Mouse (Mus musculus): ENCODE measurements at regions not wholly inside any gene's neighbourhood (a gene's known extent, or its start where the extent isn't known, plus 50 kb on each side); places are given as distances from the start of the nearest gene placed in this dataset.
A peak's percentile ranks its signal among the peaks of the same experiment; 100 is the strongest.
"Not testable (repeated sequence)": the region's sequence is repeated elsewhere in the genome, so short reads cannot be mapped to it uniquely, and the experiment has no call there.

DNA sequence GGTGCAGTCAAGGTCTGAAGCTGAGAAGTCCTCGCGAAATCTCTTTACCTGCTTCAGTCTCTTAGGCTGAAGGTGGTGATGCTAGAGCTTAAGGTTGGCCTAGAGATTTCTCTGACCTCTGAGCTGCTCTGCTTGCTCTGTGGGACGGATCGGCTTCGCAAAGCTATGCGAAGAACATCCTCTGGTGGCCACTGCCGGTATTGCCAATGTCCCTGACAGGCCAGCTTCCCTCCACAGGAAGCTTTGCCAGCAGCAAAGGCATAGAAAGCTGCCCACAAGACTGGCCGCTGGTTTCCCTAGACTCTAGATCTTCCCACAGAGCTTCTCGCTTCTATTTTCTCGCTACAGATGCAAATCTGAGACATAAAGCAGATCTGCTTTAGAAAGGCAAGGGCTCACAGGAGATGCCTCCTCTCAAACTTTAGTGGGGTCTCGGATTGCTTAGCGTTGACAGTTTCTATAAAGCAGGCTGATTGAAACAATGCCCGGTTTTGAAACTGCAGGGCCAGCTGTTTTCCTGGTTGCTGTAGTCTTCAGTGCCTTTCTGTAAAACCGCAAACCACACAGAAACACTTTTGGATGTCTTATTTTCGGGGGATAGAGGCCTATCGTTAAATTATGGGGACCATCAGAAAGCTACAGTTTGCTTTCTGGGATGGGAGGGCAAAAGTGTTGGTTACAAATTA is 153.7 kb downstream of the Car8 start:
- DNase-seq (ENCODE audit: low read depth in 2 of 2, low spot score in 2 of 2), result peak; percentile 26 to 51

DNA sequence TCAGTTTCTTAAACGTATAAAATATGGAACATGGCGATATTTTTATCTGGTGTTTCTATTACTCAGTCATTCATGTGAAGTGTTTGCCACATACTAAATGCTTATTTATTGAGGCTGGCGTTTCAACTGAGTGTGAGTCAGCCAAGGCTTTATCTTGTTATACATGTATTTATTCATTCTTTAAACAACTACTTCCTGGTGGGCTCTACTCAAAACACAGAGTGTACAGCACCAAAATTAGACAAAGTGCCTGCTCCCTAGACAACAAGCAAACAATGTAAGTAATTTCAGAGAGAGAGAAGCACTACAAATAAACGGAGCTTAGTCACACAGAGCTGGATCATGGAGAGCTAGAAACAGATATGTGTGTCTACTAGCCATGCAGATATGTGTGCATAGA is 159.5 kb downstream of the Car8 start:
- no peak for DNase-seq (ENCODE audit: low read depth in 2 of 2, low spot score in 2 of 2)

DNA sequence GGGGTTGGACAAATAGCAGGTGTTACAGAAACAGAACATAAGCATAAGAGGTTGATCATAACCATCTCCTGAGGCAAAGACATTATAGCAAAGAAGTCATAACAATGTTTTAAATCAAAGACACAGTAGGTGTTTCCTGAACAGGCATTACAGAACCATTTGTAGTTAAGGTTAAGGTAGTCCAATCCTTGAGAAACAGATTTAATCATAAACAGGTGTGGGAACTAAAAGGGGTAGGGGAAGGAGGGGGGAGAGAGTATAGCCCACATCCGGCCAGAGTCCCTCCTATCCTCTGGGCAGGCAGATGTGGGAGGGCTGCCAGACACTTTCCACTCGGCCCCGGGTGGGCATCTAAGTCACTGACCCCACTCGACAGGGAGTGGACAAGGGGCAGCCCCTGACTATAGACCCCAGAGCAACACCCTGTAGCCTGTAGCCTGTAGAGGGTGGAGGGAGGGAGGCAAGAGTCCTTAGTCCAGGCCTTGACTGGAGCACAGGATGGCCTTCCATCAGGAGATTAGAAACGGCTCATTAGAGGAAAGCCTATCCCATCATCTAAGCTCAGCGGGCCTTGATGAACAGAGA is 165.8 kb downstream of the Car8 start:
- no peak for DNase-seq (ENCODE audit: low read depth in 2 of 2, low spot score in 2 of 2)

DNA sequence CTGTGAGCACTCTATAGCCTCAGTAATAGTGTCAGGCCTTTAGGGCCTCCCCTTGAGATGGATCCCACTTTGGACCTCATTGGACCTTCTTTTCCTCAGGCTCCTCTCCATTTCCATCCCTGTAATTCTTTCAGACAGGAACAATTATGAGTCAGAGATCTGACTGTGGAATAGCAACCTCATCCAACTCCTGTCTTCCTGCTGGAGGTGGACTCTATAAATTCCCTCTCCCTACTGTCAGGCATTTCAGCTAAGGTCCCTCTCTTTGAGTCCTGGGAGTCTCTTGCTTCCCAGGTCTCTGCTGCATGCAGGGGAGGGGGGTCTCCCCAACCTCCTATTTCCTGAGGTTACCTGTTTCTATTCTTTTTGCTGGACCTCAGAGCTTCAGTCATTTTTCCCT is 168.1 kb downstream of the Car8 start:
- DNase-seq (ENCODE audit: low read depth in 2 of 2, low spot score in 2 of 2), result not testable (repeated sequence)

DNA sequence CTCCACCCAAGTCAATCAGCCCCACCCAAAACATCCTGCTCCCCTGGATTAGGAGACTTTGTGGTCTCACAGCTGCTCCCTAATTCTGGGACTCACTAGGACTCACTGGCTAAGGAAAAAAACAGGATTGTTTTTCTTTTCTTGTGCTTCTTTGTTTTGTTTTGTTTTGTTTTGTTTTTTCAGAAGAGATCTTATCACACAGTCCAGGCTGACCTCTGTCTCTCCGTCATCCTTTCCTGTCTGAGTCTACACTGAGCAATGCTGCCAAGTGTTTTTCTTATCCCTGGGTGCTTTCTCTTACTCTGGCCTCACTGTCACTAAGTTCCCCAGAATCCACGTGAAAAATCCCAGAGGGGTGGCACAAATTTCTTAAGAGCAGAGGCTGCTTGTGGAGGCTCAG is 170.8 kb downstream of the Car8 start:
- no peak for DNase-seq (ENCODE audit: low read depth in 2 of 2, low spot score in 2 of 2)

DNA sequence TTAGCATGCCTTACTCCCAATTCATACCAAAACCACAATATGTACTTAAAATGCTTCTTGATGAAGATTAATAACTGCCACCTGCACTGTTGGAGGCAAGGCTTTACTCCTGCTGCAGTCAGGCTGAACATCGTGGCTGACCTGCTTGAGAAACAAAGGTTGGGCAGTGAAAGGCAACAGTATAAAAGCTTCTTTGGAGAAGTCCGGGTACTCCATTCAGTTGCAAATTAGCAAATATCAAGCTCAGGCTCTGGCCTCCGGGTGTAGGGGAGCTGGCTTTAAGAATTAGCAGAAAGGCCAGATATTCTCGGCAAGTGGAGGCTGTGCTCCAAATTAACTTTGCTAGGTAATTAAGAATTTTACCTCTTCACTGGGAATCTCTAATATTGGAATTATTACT is 197.1 kb downstream of the Car8 start:
- no peak for DNase-seq (ENCODE audit: low read depth in 2 of 2, low spot score in 2 of 2)

DNA sequence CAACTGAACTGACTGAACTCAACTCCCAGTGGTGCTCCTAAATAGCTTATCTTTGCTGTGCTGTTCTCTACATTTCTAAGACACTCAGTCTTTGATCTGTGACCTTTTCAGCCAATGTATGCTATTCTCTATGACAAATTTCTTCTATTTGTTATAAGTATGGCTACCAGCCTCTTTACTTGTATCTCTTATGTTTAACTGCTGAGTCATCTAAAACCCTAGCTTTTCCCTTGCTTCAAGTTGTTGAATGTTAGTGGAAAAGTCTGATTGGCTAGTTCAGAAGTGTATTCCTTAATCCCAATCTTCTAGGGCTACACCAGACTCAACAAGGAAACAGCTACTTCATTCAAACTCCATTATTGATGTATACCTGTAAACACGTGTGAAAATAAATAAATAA is 201.0 kb downstream of the Car8 start:
- no peak for DNase-seq (ENCODE audit: low read depth in 2 of 2, low spot score in 2 of 2)

DNA sequence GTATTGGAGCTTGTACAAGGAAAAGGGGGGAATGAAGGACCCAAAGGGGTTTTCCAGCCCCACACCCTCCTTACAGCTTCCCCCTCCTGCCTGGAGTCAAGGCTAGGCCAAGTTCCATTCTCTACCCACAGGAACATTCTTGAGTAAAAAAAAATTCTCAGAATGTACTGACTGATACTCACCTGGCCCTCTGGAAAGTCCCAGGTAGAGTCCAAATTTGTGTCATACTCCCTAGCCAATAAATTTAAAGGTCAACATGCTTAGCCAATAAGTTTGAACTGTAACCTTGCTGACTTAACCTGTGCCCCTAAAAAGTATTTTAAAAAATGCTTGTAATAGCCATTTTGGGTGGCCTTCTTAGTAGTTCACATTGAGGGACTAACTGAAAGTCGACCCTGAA is 205.4 kb downstream of the Car8 start:
- DNase-seq (ENCODE audit: low read depth in 2 of 2, low spot score in 2 of 2), result not testable (repeated sequence)

DNA sequence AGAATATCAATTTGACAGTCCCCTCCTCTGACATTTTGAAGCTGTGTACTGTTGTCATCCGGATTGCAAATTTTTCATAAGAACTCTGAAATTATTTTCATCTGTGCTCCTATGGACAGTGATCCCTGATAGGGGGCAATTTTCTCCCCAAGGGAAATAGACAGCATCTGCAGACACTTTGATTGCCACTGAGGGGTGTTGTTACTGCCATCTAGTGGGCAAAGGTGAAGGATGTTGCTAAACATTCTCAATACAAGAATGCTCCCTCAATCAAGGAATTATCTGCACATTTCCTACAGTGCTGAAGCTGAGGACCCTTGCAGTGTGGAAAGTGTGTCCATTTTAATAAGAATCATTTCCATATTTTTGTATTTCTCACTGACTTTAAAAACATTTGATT is 233.7 kb downstream of the Car8 start:
- peak; percentile 2 to 36 for DNase-seq (ENCODE audit: low read depth in 2 of 2, low spot score in 2 of 2)

DNA sequence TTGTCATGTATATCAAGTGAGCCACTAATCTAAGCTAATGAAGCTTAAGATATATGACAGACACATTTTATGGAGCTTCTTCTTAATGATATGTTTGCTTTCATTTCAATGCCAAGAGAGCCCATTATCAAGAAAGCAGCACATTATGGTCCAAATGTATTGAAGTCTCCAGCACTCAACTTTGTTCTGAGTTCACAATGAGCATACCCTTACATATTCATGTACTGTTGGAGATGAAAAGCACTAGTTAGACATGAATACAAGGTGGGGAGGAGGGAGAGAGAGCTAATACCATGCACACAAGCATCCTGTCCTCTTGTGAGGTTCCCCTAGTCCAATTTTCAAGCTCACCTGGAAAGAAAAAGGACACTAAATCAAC is 241.3 kb downstream of the Car8 start:
- DNase-seq (ENCODE audit: low read depth in 2 of 2, low spot score in 2 of 2), result no peak

DNA sequence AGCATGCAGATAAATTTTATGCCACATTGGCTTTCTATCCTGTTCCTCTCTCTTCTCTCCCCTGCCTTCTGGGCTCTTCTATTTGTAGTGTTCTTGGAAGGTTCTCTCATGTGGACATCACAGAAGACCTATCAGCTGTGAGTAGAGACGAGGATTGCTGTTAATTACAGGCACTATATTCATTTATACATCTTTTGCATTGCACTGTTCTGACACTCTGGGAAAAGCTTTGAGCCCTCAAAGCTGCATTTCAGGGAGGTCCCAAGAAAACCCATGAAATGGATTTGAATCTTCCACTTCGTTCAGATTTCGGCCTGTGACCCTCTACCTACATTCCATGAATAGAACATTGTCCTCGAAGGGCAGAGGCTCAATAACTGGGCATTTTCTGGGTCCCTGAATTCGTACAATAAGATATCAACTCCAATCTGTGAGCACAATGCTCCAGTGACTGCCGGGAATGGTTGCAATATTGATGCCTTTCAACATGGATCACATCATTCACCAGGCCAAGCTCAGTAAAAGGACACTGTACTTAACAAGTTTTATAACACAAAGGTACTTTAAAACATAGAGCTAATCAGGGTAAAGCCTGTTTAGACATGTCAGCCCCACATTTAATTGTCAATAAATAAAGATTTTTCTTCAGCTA is 241.8 kb downstream of the Car8 start:
- DNase-seq (ENCODE audit: low read depth in 2 of 2, low spot score in 2 of 2), result no peak

DNA sequence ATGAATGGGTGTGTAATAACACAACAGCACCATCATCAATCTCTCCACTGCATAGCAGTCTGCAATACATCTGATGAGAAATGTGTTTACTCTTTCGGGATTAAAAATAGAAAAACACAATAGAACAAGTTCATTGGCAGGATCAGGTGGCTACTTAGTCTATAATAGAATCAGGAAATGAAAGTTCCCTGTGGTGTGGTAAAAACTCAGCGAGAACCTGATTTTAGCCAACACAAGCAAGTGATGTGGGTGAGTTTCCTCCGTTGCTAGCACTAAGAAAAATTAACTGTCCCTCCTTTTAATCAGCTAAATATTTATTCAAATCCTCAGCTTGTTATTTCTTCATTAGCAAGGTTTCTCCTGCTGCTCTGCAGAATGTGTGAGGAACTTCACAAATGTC is 245.9 kb downstream of the Car8 start:
- DNase-seq (ENCODE audit: low read depth in 2 of 2, low spot score in 2 of 2), result no peak

DNA sequence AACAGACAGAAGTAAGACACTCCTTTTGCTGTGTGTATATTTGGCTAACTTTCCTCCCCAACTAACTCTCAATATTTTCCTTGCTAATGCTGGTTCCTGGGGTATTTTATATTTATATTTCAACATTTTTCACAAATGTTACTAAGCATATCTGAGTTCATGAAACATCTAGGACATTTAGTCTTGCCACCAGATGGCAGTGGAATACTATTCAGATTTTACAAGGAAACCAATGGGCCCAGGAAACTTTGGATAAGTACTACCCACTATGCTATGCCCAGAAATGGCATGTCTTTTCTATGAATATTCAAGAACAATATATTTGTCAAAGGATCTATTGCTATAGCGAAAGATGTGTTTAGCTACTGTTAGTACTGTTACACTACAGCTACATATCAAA is 251.1 kb downstream of the Car8 start:
- no peak for DNase-seq (ENCODE audit: low read depth in 2 of 2, low spot score in 2 of 2)

DNA sequence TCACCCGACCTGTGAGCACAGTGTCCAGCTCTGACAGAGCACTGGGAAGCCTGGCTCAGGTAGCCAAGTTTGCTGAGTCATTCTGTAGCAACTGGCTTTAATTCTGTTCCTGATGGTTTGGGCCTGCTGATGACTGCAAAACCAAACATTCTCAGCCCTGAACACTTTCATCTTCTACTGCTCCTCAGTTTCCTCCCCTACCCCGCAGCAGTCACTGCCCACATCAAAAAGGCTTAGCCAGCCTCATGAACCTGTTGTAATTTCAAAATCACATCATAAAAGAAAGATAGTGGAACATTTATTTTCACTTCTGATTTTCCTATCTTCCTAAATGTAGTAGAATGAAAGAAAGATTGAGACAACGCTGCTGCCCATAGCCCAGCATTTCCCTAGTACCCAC is 251.5 kb downstream of the Car8 start:
- no peak for DNase-seq (ENCODE audit: low read depth in 2 of 2, low spot score in 2 of 2)

DNA sequence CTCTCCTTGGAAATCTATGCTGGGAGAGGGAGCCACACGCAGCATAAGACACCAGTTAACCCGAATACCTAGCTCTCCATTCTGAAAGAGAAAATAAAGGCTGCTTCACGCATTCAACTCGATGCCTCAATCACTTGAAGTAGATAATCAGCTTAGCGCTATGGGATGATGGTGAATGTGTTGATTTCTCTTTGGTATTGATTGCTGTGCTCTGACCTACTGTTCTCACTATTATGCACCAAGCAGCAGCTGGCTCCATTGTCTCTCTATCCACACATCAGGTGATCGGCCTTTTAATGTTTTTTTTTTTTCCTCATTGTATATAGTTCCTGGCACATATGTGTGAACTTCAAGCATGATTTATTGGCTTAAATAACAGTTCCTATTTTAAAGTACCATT is 254.0 kb downstream of the Car8 start:
- DNase-seq (ENCODE audit: low read depth in 2 of 2, low spot score in 2 of 2), result no peak

DNA sequence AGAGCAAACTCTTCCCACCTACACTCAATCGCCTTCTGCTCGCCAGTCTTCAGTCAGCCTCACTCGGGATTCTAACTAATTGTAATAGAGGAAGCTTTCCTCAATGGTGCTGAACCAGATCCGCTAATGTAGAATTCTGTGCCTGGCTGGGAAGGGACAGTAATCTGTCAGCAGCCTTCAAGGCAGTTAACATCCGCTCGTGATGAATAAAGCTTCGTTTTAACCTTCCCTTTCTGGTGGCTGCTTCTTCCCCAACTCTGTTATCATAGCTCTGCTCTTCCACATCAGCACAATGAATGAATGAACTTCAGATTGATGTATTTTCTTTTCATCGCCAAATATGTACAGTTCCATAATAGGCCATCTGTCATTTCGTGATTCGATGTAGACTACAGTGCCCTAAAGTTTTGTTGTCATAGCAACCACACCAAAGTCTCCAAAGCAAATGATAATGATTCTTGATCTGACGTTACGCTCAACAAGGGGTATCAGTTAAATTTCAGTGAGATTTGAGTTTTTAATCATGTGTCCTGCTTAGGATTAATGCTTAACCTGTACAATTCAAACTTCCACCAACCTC is 259.0 kb downstream of the Car8 start:
- DNase-seq (ENCODE audit: low read depth in 2 of 2, low spot score in 2 of 2), result no peak

DNA sequence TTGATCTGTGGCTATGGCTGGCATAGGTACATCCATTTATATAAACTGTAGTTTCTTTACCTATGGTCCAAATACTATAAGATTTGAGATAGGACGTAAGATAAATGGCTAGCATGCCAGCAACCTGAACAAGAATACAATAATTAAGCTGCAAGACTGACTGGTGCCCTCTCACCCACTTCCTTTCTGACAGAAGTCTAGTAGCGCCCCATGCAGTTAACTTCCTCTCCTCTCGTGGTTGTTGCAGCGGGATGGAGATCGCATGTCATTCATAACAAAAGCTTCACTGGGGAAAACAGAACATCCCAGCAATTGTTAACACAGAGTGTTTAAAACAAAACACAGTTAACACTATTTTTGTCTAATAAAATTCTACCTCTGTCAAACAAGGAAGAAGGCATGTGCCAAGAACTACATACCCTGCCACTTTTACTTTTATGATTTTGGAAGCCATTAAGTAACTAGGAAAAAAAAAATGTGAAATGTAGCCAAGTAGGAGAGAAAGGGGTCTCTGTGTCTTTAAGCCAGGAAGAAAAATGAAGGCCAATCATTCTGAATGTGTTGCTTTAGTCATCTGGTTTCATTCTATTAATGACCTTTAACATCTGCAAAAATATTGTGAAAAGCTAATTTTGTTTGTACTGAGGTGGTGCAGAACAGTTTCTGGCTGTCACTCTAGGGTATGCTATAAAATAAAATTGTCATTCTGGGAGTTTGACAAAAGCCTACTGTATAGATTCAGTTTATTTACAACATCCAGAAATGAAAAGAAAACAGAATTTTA is 261.0 kb downstream of the Car8 start:
- no peak for DNase-seq (ENCODE audit: low read depth in 2 of 2, low spot score in 2 of 2)

DNA sequence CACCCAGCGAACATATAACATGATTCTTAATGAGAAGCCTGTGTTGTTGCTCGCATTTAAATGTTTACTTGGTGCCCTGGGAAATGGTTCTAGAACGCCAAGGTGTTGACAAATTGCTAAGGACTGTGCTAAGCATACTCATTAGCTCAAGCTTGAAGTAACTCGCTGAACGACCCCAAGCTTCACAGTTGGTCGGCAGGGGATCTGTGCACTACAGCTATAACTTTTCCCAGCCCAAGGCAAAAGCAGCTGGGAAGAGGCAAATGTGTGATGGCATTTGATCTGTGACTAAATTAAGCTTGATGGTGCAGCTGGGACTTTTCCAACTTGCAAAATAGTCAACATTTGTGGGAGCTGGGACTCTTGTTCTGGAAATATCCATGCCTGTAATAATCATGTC is 268.6 kb downstream of the Car8 start:
- no peak for DNase-seq (ENCODE audit: low read depth in 2 of 2, low spot score in 2 of 2)

DNA sequence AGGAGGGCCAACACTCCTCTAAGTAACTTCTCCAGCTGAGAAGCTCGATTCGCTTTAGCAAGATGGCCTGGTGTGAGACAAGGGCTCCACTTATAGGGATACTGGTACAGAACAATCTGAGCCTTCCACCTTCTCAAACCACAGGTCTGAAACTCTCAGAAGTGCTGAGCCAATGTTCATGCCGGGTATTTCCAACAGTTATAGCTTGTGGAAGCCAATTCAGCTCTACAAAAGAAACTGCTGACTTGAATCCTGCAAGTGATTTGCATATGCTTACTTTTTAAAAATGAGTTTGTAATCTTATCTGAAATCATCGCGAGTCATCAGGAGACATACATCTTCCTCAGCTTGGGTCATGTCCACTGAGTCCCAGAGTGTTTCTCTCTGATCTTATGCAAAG is 273.2 kb downstream of the Car8 start:
- DNase-seq (ENCODE audit: low read depth in 2 of 2, low spot score in 2 of 2), result no peak

DNA sequence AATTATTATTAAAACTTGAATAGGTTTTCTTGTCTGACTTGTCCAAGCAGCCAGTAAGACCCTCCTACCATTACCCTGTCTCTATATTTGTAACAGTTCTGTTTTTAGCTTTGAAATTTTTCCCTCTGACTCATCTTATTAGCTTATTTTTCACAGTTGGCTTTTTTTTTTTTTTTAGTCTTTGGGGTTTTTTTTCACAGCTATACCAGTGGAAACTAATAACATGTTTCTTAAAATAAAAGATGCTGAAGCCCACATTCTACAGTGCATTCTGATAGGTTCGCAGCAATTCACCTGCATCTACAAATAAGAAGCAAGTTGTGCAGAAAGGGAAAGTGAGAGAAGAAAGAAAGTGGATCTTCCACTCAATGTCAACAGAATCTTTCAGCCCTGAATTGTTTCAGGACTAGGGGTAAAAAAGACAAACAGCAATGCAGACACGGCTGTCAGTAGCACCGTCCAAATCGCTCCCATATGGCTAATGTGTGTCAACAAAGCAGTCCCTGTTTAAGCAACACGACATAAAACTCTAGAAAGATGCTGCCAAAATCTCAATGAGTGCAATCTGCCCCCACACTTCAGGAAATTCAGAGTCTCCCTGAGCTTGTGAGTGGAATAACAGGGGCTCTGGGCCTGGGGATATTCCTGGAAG is 277.2 kb downstream of the Car8 start:
- no peak for DNase-seq (ENCODE audit: low read depth in 2 of 2, low spot score in 2 of 2)

DNA sequence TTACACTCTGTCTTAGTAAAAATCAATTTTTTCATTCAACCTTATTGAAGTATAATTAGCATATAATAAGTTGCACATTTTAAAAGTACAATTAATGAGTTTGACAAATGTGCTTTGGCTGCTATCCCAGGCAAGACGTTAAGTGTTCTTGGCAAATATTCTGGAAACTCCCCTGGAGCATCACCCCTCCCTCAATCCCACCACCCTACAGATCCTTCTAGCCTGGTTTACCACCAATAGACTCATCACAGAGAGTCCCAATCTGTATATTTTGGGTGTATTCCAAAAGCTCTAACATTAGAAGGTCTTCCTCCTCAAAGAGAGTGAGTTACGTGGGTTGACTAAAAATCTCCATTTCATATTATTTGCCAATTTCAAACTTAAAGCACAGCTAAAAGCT is 278.5 kb downstream of the Car8 start:
- no peak for DNase-seq (ENCODE audit: low read depth in 2 of 2, low spot score in 2 of 2)
